Mouse (Mus musculus) adrenal gland, postnatal 36 days (tissue): ENCODE measurements around the gene Nt5e. TPM values are rescaled to one million over a fixed set of nuclear protein-coding genes. Genes with fewer than 3 reads are reported as not detected.

Source experiments
- DNase-seq, 2 experiments: peaks; one replicate each; pipeline ENCODE4 v3.0.0; 2021; ENCODE audit warnings: mixed read lengths in 1 of 2
- total RNA-seq, 2 experiments: library from RNA; stranded (reverse); gene quantifications; 2 replicates each; pipeline ENCODE4 v1.2.3; 2021

Nt5e gene
- total RNA-seq, 2 experiments from 2014 or later: 13.3 to 14.3 TPM

- no peak for DNase-seq
Measured at GRCm38 (mm10) chr9:88394852-88395251, 67.9 kb downstream of the Nt5e start.

- DNase-seq: no peak
Measured at GRCm38 (mm10) chr9:88398461-88398860, 71.5 kb downstream of the Nt5e start.

- DNase-seq: peak; percentile 8 to 19
Measured at GRCm38 (mm10) chr9:88404088-88404487, 77.1 kb downstream of the Nt5e start.

- DNase-seq: no peak
Measured at GRCm38 (mm10) chr9:88404515-88404914, 77.5 kb downstream of the Nt5e start.

- DNase-seq: no peak
Measured at GRCm38 (mm10) chr9:88409978-88410377, 83.0 kb downstream of the Nt5e start.

GRCm38 (mm10) chr9:88416752-88417151 is 89.8 kb downstream of the Nt5e start:
- DNase-seq: no peak

Other genes with a start within 250 kb of the Nt5e start
- 10 to 100 TPM; 44.5 to 59.5 TPM for gene Snx14, start 111.8 kb downstream of the Nt5e start, total RNA-seq
- gene Gm20537, start 129.4 kb downstream of the Nt5e start, total RNA-seq: under 1 TPM in 1 of 2 experiments, not detected in 1; 0.73 TPM
- gene Syncrip, start 155.4 kb downstream of the Nt5e start, total RNA-seq: 10 to 100 TPM; 80.5 to 84.8 TPM
- 1 to 10 TPM; 7.7 to 8.8 TPM for gene Zfp949, start 220.8 kb downstream of the Nt5e start, total RNA-seq